Mouse (Mus musculus): ENCODE data around the gene Ackr2. TPM values are rescaled to one million over a fixed set of nuclear protein-coding genes. Genes with fewer than 3 reads are reported as not detected.

The Ackr2 gene
- polyA plus RNA-seq, 1 experiment from 2014 or later, result 3.0 TPM

GRCm38 (mm10) chr9:121895392-121895993 lies 2.7 kb upstream of the Ackr2 start:
- Histone ChIP-seq H3K9ac (no peak overlapping the region), H3K4me1 (replicated peaks) (no peaks in the 10 kb centered on the region), H3K4me3 (no peak overlapping the region), H3K36me3 (no peaks in the 10 kb centered on the region), H3K27me3 (no peaks in the 10 kb centered on the region), H3K4me2 (no peak overlapping the region), H3K9me3 (no peaks in the 10 kb centered on the region), H3K27ac (replicated peaks) (no peak overlapping the region)
- no peak for ATAC-seq (ENCODE audit: low FRiP score, low read depth)
- WGBS, result 80% methylated on average over 7 of the region's 7 CpGs

GRCm38 (mm10) chr9:121896820-121897219 lies 1.3 kb upstream of the Ackr2 start:
- Histone ChIP-seq H3K4me2 (no peak overlapping the region), H3K9me3 (no peaks in the 10 kb centered on the region), H3K27ac (replicated peaks) (no peak overlapping the region), H3K27me3 (no peaks in the 10 kb centered on the region), H3K4me3 (no peak overlapping the region), H3K9ac (no peak overlapping the region), H3K4me1 (replicated peaks) (no peaks in the 10 kb centered on the region), H3K36me3 (no peaks in the 10 kb centered on the region)
- ATAC-seq (ENCODE audit: low FRiP score, low read depth), result no peak
- WGBS, result 81% methylated on average over 4 of the region's 4 CpGs

GRCm38 (mm10) chr9:121899306-121899705 lies 1.2 kb downstream of the Ackr2 start:
- no peak overlapping the region for H3K9ac ChIP-seq
- ATAC-seq (ENCODE audit: low FRiP score, low read depth), result no peak

GRCm38 (mm10) chr9:121900282-121900855 lies 2.2 kb downstream of the Ackr2 start:
- H3K9ac ChIP-seq, result no peak overlapping the region
- no peaks in the 10 kb centered on the region for H3K27me3 ChIP-seq
- H3K4me3 ChIP-seq, result no peak overlapping the region
- no peak overlapping the region for H3K4me2 ChIP-seq
- no peak for ATAC-seq (ENCODE audit: low FRiP score, low read depth)
- 85% methylated on average over 5 of the region's 5 CpGs for WGBS
- H3K27ac ChIP-seq (replicated peaks), result no peak overlapping the region
- H3K36me3 ChIP-seq, result no peaks in the 10 kb centered on the region
- no peaks in the 10 kb centered on the region for H3K9me3 ChIP-seq
- no peaks in the 10 kb centered on the region for H3K4me1 ChIP-seq (replicated peaks)

More at GRCm38 (mm10) chr9:121899306-121899705, 1.2 kb downstream of the Ackr2 start:
- H3K27ac ChIP-seq (replicated peaks), result no peak overlapping the region
- H3K9me3 ChIP-seq, result no peaks in the 10 kb centered on the region
- H3K4me2 ChIP-seq, result no peak overlapping the region
- H3K36me3 ChIP-seq, result no peaks in the 10 kb centered on the region
- H3K4me1 ChIP-seq (replicated peaks), result no peaks in the 10 kb centered on the region
- no peak overlapping the region for H3K4me3 ChIP-seq
- H3K27me3 ChIP-seq, result no peaks in the 10 kb centered on the region
- WGBS, result 74% methylated on average over 6 of the region's 6 CpGs

- no peak overlapping the region for H3K27ac ChIP-seq (replicated peaks)
- no peaks in the 10 kb centered on the region for H3K27me3 ChIP-seq
- no peak overlapping the region for H3K4me3 ChIP-seq
- no peak overlapping the region for H3K9ac ChIP-seq
- H3K4me2 ChIP-seq, result no peak overlapping the region
- ATAC-seq (ENCODE audit: low FRiP score, low read depth), result no peak
- H3K36me3 ChIP-seq, result no peaks in the 10 kb centered on the region
- 85% methylated on average over 5 of the region's 5 CpGs for WGBS
- no peaks in the 10 kb centered on the region for H3K9me3 ChIP-seq
- no peaks in the 10 kb centered on the region for H3K4me1 ChIP-seq (replicated peaks)
Observed at GRCm38 (mm10) chr9:121901710-121902700, 3.9 kb downstream of the Ackr2 start.

GRCm38 (mm10) chr9:121903476-121904305 lies 5.5 kb downstream of the Ackr2 start:
- H3K4me3 ChIP-seq, result no peak overlapping the region
- no peak for ATAC-seq (ENCODE audit: low FRiP score, low read depth)
- no peaks in the 10 kb centered on the region for H3K4me1 ChIP-seq (replicated peaks)
- no peak overlapping the region for H3K4me2 ChIP-seq
- H3K9me3 ChIP-seq, result no peaks in the 10 kb centered on the region
- H3K9ac ChIP-seq, result no peak overlapping the region
- no peaks in the 10 kb centered on the region for H3K27me3 ChIP-seq
- no peaks in the 10 kb centered on the region for H3K36me3 ChIP-seq
- 78% methylated on average over 8 of the region's 8 CpGs for WGBS
- H3K27ac ChIP-seq (replicated peaks), result no peak overlapping the region

GRCm38 (mm10) chr9:121904319-121904718 lies 6.2 kb downstream of the Ackr2 start:
- 84% methylated on average over 4 of the region's 4 CpGs for WGBS
- ATAC-seq (ENCODE audit: low FRiP score, low read depth), result no peak
- H3K4me2 ChIP-seq, result no peak overlapping the region

GRCm38 (mm10) chr9:121904946-121905345 lies 6.8 kb downstream of the Ackr2 start:
- Histone ChIP-seq H3K27ac (replicated peaks) (no peak overlapping the region), H3K4me3 (no peak overlapping the region), H3K4me2 (no peak overlapping the region), H3K4me1 (replicated peaks) (no peaks in the 10 kb centered on the region), H3K9me3 (no peaks in the 10 kb centered on the region), H3K27me3 (no peaks in the 10 kb centered on the region), H3K36me3 (no peaks in the 10 kb centered on the region), H3K9ac (no peak overlapping the region)
- 97% methylated on average over 7 of the region's 7 CpGs for WGBS
- no peak for ATAC-seq (ENCODE audit: low FRiP score, low read depth)

More at GRCm38 (mm10) chr9:121904319-121904718, 6.2 kb downstream of the Ackr2 start:
- Histone ChIP-seq H3K4me3 (no peak overlapping the region), H3K9ac (no peak overlapping the region), H3K27me3 (no peaks in the 10 kb centered on the region), H3K9me3 (no peaks in the 10 kb centered on the region), H3K27ac (replicated peaks) (no peak overlapping the region), H3K36me3 (no peaks in the 10 kb centered on the region), H3K4me1 (replicated peaks) (no peaks in the 10 kb centered on the region)

- no peak overlapping the region for H3K27ac ChIP-seq (replicated peaks)
- no peak overlapping the region for H3K4me3 ChIP-seq
- no peak overlapping the region for H3K4me2 ChIP-seq
- ATAC-seq (ENCODE audit: low FRiP score, low read depth), result no peak
- no peak overlapping the region for H3K9ac ChIP-seq
- WGBS, result 80% methylated on average over 4 of the region's 4 CpGs
- H3K27me3 ChIP-seq, result no peaks in the 10 kb centered on the region
- no peaks in the 10 kb centered on the region for H3K36me3 ChIP-seq
- H3K9me3 ChIP-seq, result no peaks in the 10 kb centered on the region
- H3K4me1 ChIP-seq (replicated peaks), result no peaks in the 10 kb centered on the region
Observed at GRCm38 (mm10) chr9:121905556-121906185, 7.5 kb downstream of the Ackr2 start.

- no peak overlapping the region for H3K4me2 ChIP-seq
- no peak for ATAC-seq (ENCODE audit: low FRiP score, low read depth)
- no peak overlapping the region for H3K27ac ChIP-seq (replicated peaks)
- no peaks in the 10 kb centered on the region for H3K9me3 ChIP-seq
- 87% methylated on average over 5 of the region's 5 CpGs for WGBS
- no peak overlapping the region for H3K4me3 ChIP-seq
- no peaks in the 10 kb centered on the region for H3K36me3 ChIP-seq
- no peaks in the 10 kb centered on the region for H3K4me1 ChIP-seq (replicated peaks)
- H3K9ac ChIP-seq, result no peak overlapping the region
- no peaks in the 10 kb centered on the region for H3K27me3 ChIP-seq
Observed at GRCm38 (mm10) chr9:121906456-121906855, 8.3 kb downstream of the Ackr2 start.

GRCm38 (mm10) chr9:121907356-121908070 lies 9.4 kb downstream of the Ackr2 start:
- Histone ChIP-seq H3K4me2 (no peak overlapping the region), H3K27ac (replicated peaks) (no peak overlapping the region), H3K36me3 (no peaks in the 10 kb centered on the region), H3K4me1 (replicated peaks) (no peaks in the 10 kb centered on the region), H3K9me3 (no peaks in the 10 kb centered on the region), H3K27me3 (no peaks in the 10 kb centered on the region), H3K9ac (no peak overlapping the region), H3K4me3 (no peak overlapping the region)
- 66% methylated on average over 10 of the region's 10 CpGs for WGBS
- no peak for ATAC-seq (ENCODE audit: low FRiP score, low read depth)
